Mouse (Mus musculus) MEL (cell line): ENCODE data around the gene Tent4b.

Experiments
- CTCF ChIP-seq, 3 experiments: IDR thresholded peaks in 2 of 3; conservative IDR thresholded peaks in 1 of 3; 2 replicates each; pipeline ENCODE4 v1.5.1; 2011 to 2012; ENCODE audit warnings: low read length in 3 of 3, low read depth in 2 of 3, mild to moderate bottlenecking in 2 of 3, improper control_type of control experiment in 1 of 3, inconsistent platforms in 1 of 3, mixed read lengths in 1 of 3, moderate library complexity in 1 of 3; ENCODE audit not compliant: control insufficient read depth in 1 of 3, insufficient read depth in 1 of 3, poor library complexity in 1 of 3, severe bottlenecking in 1 of 3
- EP300 ChIP-seq, 2 experiments: IDR thresholded peaks; 2 replicates each; pipeline ENCODE4 v1.6.1; 2011; ENCODE audit warnings: improper control_type of control experiment in 2 of 2, low read length in 2 of 2, low read depth in 1 of 2, mild to moderate bottlenecking in 1 of 2
- GABPA ChIP-seq: IDR thresholded peaks from 2 replicates; pipeline ENCODE4 v1.6.1; 2012; ENCODE audit warnings: low read depth, mild to moderate bottlenecking, inconsistent platforms, low read length, improper control_type of control experiment, moderate library complexity
- KAT2A ChIP-seq: conservative IDR thresholded peaks from 2 replicates; pipeline ENCODE4 v1.6.1; 2012; ENCODE audit warnings: low read depth, low read length, improper control_type of control experiment, inconsistent platforms
- MAFK ChIP-seq: IDR thresholded peaks from 2 replicates; pipeline ENCODE4 v1.6.1; 2011; ENCODE audit warnings: low read depth, mild to moderate bottlenecking, low read length, improper control_type of control experiment, borderline replicate concordance
- MEF2A ChIP-seq: IDR thresholded peaks from 2 replicates; pipeline ENCODE4 v1.6.1; 2014; ENCODE audit warnings: low read depth, mild to moderate bottlenecking, inconsistent platforms, low read length, improper control_type of control experiment; ENCODE audit not compliant: poor library complexity, insufficient replicate concordance, severe bottlenecking; ENCODE audit errors: extremely low read depth
- MYB ChIP-seq: IDR thresholded peaks from 2 replicates; pipeline ENCODE4 v1.6.1; 2011; ENCODE audit warnings: mild to moderate bottlenecking, low read depth, low read length, improper control_type of control experiment
- NELFE ChIP-seq: IDR thresholded peaks from 2 replicates; pipeline ENCODE4 v1.6.1; 2011; ENCODE audit warnings: low read depth, low read length, improper control_type of control experiment
- POLR2A ChIP-seq, 2 experiments: IDR thresholded peaks; 2 replicates each; pipeline ENCODE4 v1.6.1; 2011 to 2012; ENCODE audit warnings: low read length in 2 of 2, mild to moderate bottlenecking in 2 of 2, control low read depth in 1 of 2, improper control_type of control experiment in 1 of 2, low read depth in 1 of 2, moderate library complexity in 1 of 2; ENCODE audit not compliant: control insufficient read depth in 1 of 2, insufficient read depth in 1 of 2, poor library complexity in 1 of 2
- SIN3A ChIP-seq: IDR thresholded peaks from 2 replicates; pipeline ENCODE4 v1.6.1; 2012; ENCODE audit warnings: low read length, improper control_type of control experiment, inconsistent platforms
- USF1 ChIP-seq: IDR thresholded peaks from 2 replicates; pipeline ENCODE4 v1.6.1; 2014; ENCODE audit warnings: low read depth, mild to moderate bottlenecking, inconsistent platforms, low read length, improper control_type of control experiment, moderate library complexity
- ZC3H11A ChIP-seq: IDR thresholded peaks from 2 replicates; pipeline ENCODE4 v1.6.1; 2012; ENCODE audit warnings: low read depth, mild to moderate bottlenecking, inconsistent platforms, low read length, improper control_type of control experiment
- ZNF384 ChIP-seq: IDR thresholded peaks from 2 replicates; pipeline ENCODE4 v1.6.1; 2012; ENCODE audit warnings: low read depth, mild to moderate bottlenecking, inconsistent platforms, low read length, improper control_type of control experiment

- no peak for TF ChIP-seq MEF2A
- no peak for TF ChIP-seq GABPA
- no peak for TF ChIP-seq MYB
- no peak for TF ChIP-seq CTCF (IDR thresholded peaks at IDR 0.05 in 2 of 3, conservative IDR thresholded peaks at IDR 0.05 in 1 of 3; ENCODE audit: control insufficient read depth in 1 of 3, insufficient read depth in 1 of 3, low read depth in 2 of 3, low read length in 3 of 3, poor library complexity in 1 of 3, severe bottlenecking in 1 of 3)
- no peak for TF ChIP-seq POLR2A (IDR thresholded peaks at IDR 0.05; ENCODE audit: control insufficient read depth in 1 of 2, insufficient read depth in 1 of 2, low read depth in 1 of 2, low read length in 2 of 2, poor library complexity in 1 of 2)
- TF ChIP-seq KAT2A = no peak
- no peak for TF ChIP-seq NELFE
- no peak for TF ChIP-seq EP300 (IDR thresholded peaks at IDR 0.05; ENCODE audit: low read depth in 1 of 2, low read length in 2 of 2)
- TF ChIP-seq USF1 = no peak
- no peak for TF ChIP-seq SIN3A
- TF ChIP-seq MAFK = no peak
- no peak for TF ChIP-seq ZNF384
- no peak for TF ChIP-seq ZC3H11A
Measured at GRCm38 (mm10) chr8:88177291-88177690, 21.7 kb upstream of the Tent4b start.
